Mouse (Mus musculus) ES-Bruce4 (cell line): ENCODE results near the gene Uncx. TPM values are rescaled to one million over a fixed set of nuclear protein-coding genes. Genes with fewer than 3 reads are reported as not detected.
A peak's percentile ranks its signal among the peaks of the same experiment; 100 is the strongest.

Source experiments
- H3K27ac ChIP-seq: 2 replicates; pipeline ENCODE4 v1.5.1; 2012; ENCODE audit warnings: low read length, inconsistent platforms; ENCODE audit not compliant: insufficient read depth
- H3K27me3 ChIP-seq: 2 replicates; pipeline ENCODE4 v1.6.1; 2012; ENCODE audit warnings: mild to moderate bottlenecking, low read length, inconsistent platforms; ENCODE audit not compliant: control insufficient read depth, poor library complexity, insufficient read depth, severe bottlenecking
- H3K36me3 ChIP-seq: 2 replicates; pipeline ENCODE4 v1.6.1; 2012; ENCODE audit warnings: inconsistent platforms, mild to moderate bottlenecking, low read length, moderate library complexity; ENCODE audit not compliant: control insufficient read depth, poor library complexity, insufficient read depth, severe bottlenecking
- H3K4me1 ChIP-seq: one replicate; pipeline ENCODE4 v1.8.1; 2011; ENCODE audit warnings: low read length; ENCODE audit not compliant: control insufficient read depth, insufficient read depth
- H3K4me3 ChIP-seq: 2 replicates; pipeline ENCODE4 v1.5.1; 2011; ENCODE audit warnings: low read depth, mild to moderate bottlenecking, low read length
- H3K9ac ChIP-seq: 2 replicates; pipeline ENCODE4 v1.6.1; 2012; ENCODE audit warnings: low read depth, mild to moderate bottlenecking, inconsistent platforms; ENCODE audit not compliant: poor library complexity, severe bottlenecking
- H3K9me3 ChIP-seq: replicated peaks from 2 replicates; pipeline ENCODE4 v1.6.1; 2012; ENCODE audit warnings: mild to moderate bottlenecking, low read length, inconsistent platforms; ENCODE audit not compliant: control insufficient read depth, poor library complexity, insufficient read depth, severe bottlenecking
- CTCF ChIP-seq: IDR thresholded peaks from one replicate; pipeline ENCODE4 v1.8.1; 2011; ENCODE audit warnings: low read depth, low read length
- EP300 ChIP-seq: IDR thresholded peaks from 2 replicates; pipeline ENCODE4 v1.6.1; 2011; ENCODE audit warnings: low read depth, low read length; ENCODE audit not compliant: insufficient read depth
- POLR2A ChIP-seq: IDR thresholded peaks from one replicate; pipeline ENCODE4 v1.8.1; 2011; ENCODE audit warnings: low read length; ENCODE audit not compliant: insufficient read depth
- polyA plus RNA-seq: library from polyadenylated mRNA; stranded (reverse); fragments of >200 nt; gene quantifications from 2 replicates; pipeline ENCODE4 v1.2.4, GENCODE M21; 2011; ENCODE audit warnings: low read depth; ENCODE audit not compliant: missing spikeins, insufficient read depth, insufficient read length

Uncx gene
- polyA plus RNA-seq, 1 experiment, result not detected

GRCm38 (mm10) chr5:139545673-139546335, 2.5 kb downstream of the Uncx start:
- H3K27ac ChIP-seq, result no peak overlapping the region
- H3K36me3 ChIP-seq, result no peaks in the 10 kb centered on the region
- no peak overlapping the region for H3K9ac ChIP-seq
- TF ChIP-seq POLR2A (no peak), EP300 (no peak), CTCF (no peak)
- no peaks in the 10 kb centered on the region for H3K9me3 ChIP-seq
- peaks cover 1% of the 10 kb centered on the region for H3K4me1 ChIP-seq
- H3K27me3 ChIP-seq, result peaks cover 71% of the 10 kb centered on the region
- 0 out of 2 replicates have a peak overlapping the region, but pooled peaks have one; percentile 38 for H3K4me3 ChIP-seq

- Histone ChIP-seq H3K36me3 (no peaks in the 10 kb centered on the region), H3K4me3 (peak overlapping the region; percentile 38), H3K4me1 (peaks cover 1% of the 10 kb centered on the region), H3K9ac (peak overlapping the region; percentile 16; the same call in 1 of the 2 replicates), H3K27me3 (peaks cover 68% of the 10 kb centered on the region), H3K27ac (no peak overlapping the region), H3K9me3 (no peaks in the 10 kb centered on the region)
- TF ChIP-seq POLR2A, result no peak
- TF ChIP-seq CTCF, result no peak
- no peak for TF ChIP-seq EP300
These were observed 3.1 kb downstream of the Uncx start for GRCm38 (mm10) chr5:139546336-139546770.

GRCm38 (mm10) chr5:139546771-139547420, 3.6 kb downstream of the Uncx start:
- Histone ChIP-seq H3K27me3 (peaks cover 70% of the 10 kb centered on the region), H3K4me1 (peaks cover 1% of the 10 kb centered on the region), H3K4me3 (peak overlapping the region; percentile 38), H3K9me3 (no peaks in the 10 kb centered on the region), H3K36me3 (no peaks in the 10 kb centered on the region), H3K9ac (peak overlapping the region; percentile 16; the same call in 1 of the 2 replicates), H3K27ac (no peak overlapping the region)
- no peak for TF ChIP-seq EP300
- TF ChIP-seq POLR2A, result no peak
- no peak for TF ChIP-seq CTCF

- peaks cover 69% of the 10 kb centered on the region for H3K27me3 ChIP-seq
- H3K4me1 ChIP-seq, result peaks cover 1% of the 10 kb centered on the region
- TF ChIP-seq EP300 (no peak), POLR2A (no peak), CTCF (no peak)
- no peaks in the 10 kb centered on the region for H3K9me3 ChIP-seq
- H3K27ac ChIP-seq, result no peak overlapping the region
- peak overlapping the region; percentile 38; the same call in 1 of the 2 replicates for H3K4me3 ChIP-seq
- H3K36me3 ChIP-seq, result no peaks in the 10 kb centered on the region
- peak overlapping the region; percentile 16; the same call in 1 of the 2 replicates for H3K9ac ChIP-seq
These were observed 4.2 kb downstream of the Uncx start for GRCm38 (mm10) chr5:139547421-139547931.

GRCm38 (mm10) chr5:139553446-139554273, 10.4 kb downstream of the Uncx start:
- peak overlapping the region; percentile 39 for H3K4me3 ChIP-seq
- H3K27ac ChIP-seq, result no peak overlapping the region
- H3K36me3 ChIP-seq, result no peaks in the 10 kb centered on the region
- H3K27me3 ChIP-seq, result peaks cover 52% of the 10 kb centered on the region
- no peak overlapping the region; the same call in 1 of the 2 replicates for H3K9ac ChIP-seq
- TF ChIP-seq CTCF (peak; percentile 27), EP300 (no peak), POLR2A (no peak)
- H3K4me1 ChIP-seq, result peaks cover 1% of the 10 kb centered on the region
- no peaks in the 10 kb centered on the region for H3K9me3 ChIP-seq
